Mouse (Mus musculus) erythroid progenitor cell, adult 5-6 weeks (primary cell): Measurements from ENCODE around the gene Atp6v1e1. TPM values are rescaled to one million over a fixed set of nuclear protein-coding genes. Genes with fewer than 3 reads are reported as not detected.
"Not testable (repeated sequence)": the region's sequence is repeated elsewhere in the genome, so short reads cannot be mapped to it uniquely, and the experiment has no call there.

ENCODE experiments used
- ATAC-seq: replicated peaks from 2 replicates; pipeline ENCODE4 v1.8.0; 2016; ENCODE audit warnings: moderate number of reproducible peaks, mild to moderate bottlenecking, moderate TSS enrichment, inconsistent platforms; ENCODE audit not compliant: poor library complexity, low FRiP score, severe bottlenecking
- total RNA-seq, 2 experiments: library from RNA; stranded (forward) in 1 of 2; stranded (reverse) in 1 of 2; fragments of 150-400 nt in 1 of 2; fragments of 186-747, 209-891 nt in 1 of 2; gene quantifications; 2 replicates each; pipeline versions ENCODE4 v1.2.3 to v1.2.4; 2015 to 2017; ENCODE audit warnings: low replicate concordance in 2 of 2

The Atp6v1e1 gene
- total RNA-seq, 2 experiments from 2014 or later = 109 to 135 TPM

DNA sequence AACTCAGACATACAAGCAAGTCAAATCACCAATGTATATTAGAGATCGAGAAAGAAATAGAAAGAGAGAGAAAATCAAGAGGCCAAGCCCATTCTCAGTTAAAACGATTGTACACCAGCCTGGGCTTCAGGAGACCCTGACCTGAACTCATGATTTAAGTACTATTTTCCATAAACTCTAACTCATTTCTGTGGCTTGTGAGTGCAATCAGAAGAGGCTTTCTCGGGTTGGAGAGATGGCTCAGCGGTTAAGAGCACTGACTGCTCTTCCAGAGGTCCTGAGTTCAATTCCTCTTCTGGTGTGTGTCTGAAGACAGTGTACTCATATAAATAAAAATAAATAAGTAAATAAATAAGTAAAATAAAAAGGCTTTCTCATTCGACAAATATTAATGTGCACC is 878 bp downstream of the Atp6v1e1 start:
- ATAC-seq = no peak

DNA sequence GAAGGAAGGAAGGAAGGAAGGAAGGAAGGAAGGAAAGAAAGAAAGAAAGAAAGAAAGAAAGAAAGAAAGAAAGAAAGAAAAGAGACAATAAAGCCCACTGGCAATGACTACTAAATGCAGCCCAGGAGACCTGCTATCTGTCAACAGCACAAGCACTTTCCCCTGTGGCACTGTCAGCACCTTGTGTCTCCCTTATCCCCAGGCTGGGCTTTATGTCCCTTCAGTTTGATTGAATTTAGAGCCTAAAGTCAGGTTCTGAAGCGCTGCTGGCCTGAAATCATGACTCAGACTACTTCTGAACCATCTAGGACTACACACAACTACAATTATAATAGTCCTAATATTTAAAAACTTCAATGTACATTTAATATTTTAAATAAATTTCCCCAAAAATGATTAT is 1.7 kb downstream of the Atp6v1e1 start:
- ATAC-seq = 0 out of 2 replicates have a peak, but pooled peaks have one; percentile 40

DNA sequence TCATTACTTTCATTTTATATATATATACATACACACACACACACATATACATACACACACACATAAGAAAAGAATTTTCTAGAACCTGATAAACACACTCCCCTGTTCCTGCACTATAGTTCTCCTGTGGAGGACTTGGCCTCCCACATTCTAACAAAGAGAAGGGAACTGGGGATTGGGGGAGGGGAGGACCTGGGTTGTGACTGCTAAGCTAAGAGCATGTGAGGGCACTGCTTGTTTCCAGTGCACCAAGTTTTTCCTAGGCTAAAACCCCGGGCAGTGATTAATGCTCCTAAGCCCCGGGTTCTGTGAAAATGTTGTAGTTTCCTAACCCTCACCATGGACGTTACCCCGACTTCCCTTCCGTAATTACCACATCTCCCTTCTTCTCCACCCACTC is 2.4 kb downstream of the Atp6v1e1 start:
- no peak for ATAC-seq

DNA sequence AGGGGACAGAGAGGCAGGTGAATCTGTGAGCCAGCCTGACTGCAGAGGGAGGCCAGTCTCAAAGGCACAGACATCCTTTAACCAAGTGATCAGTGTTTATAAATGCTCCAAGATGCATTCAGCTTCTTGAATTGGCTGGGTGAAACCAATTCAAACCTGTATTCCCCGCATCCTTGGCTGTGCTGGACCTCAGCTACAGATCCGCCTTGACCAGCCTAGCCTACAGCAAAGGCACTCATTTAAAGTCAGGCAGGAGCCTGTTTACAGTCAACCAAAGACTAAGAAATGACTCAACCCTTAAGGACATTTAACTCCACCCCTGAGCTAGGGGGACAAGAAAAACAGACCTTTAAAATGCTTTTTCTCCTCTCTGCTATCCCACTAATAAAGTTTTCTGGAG is 3.3 kb downstream of the Atp6v1e1 start:
- ATAC-seq = no peak

DNA sequence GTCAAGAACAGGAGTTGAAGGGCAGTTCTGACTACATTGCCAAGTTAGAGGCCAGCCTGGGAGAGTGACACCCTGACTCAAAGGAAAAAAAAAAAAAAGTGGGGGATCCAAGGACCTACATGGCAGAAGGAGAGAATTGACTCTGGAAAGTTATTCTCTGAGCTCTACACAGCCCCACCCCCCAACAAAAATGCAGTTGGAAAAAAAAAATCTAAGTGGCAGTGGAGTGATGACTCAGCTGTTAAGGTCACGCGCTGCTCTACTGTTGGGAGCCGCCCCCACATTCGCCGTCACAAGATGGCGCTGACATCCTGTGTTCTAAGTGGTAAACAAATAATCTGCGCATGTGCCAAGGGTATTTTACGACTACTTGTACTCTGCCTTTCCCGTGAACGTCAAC is 10.6 kb downstream of the Atp6v1e1 start:
- not testable (repeated sequence) for ATAC-seq

DNA sequence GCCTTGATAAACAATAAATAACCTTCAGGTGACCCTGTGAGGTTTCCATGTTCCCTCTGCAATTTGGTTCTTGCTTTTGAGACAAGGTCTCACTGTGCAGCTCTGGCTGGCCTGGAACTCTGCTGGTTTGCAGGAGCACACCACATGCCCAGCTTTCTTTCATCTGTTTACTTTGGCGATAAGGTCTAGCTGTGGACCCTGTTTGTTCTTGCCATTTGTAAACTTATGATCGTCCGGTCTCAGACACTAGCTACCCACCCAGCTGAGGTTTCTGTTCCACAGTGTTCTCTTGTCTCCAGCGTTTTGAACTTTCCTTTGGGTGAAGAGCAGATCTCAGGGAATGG is 14.9 kb downstream of the Atp6v1e1 start:
- ATAC-seq = no peak

DNA sequence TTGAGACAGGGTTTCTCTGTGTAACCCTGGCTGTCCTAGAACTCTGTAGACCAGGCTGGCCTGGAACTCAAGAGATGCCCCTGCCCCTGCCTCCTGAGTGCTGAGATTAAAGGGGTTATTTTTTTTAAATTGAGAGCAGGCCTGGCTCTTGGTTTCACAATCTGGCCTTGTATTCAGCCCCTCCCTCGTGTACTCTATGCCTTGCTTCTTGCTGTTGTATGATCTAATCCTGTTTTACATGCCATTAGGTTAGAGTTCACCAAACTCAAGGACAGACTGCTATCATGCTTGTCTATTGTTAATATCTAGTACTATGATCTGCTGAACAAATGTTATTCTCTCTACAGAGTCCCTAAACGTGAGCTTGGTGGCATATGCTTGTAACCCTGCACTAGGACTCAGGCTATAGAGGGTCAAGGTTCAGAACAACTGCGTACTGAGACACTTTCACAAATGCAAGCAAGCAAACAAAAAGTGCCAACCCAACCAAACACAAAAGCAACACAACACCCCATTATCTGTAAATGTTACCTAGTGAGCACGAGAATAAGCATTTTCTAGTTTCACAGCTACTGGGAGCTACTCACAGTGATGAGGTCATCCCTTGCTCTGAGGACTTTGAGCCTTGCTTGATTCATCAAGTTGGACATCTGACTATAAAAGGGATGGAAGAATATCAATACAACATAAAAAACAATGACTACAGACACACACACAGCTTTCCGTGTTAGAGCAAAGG is 15.4 kb downstream of the Atp6v1e1 start:
- ATAC-seq = no peak

DNA sequence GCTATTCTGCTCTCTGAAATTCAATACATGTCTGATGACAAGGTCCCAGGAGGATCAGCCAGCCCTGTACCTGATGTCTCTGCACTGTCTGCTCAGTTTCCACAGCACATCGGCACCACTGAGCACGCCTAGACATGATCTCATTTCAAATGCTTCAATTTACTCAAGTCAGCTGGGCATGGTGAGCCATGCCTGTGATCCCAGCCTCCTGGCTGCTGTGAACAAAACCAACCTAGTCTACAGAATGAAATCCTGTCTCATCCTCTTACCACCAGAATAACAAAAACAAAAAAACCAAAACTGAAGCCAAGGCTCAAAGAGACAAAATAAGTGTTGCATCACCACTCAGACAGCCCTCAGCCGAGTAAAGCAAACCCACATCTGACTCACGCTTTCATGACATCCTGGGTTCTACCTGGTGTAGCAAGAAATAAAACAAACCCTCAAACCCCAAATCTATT is 23.0 kb downstream of the Atp6v1e1 start:
- ATAC-seq = no peak

DNA sequence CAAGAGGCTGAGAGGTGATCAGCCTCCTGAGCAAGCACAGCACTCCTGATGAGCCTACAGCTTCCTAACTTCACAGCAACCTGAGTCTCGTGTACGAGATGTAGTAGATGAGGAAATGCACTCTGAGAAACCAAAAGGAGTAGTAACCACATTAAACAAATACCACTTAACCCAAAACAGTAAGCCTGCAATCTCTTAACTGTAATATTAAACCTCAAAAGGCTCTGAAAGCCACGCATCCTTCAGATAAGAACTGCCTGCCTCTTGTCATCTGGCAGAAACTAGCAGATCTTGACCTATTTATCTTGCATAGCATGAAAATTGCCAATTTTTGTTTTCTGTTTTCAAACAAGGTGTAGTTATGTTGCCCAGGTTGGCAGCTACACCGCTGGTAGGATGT is 23.7 kb downstream of the Atp6v1e1 start:
- ATAC-seq = no peak

DNA sequence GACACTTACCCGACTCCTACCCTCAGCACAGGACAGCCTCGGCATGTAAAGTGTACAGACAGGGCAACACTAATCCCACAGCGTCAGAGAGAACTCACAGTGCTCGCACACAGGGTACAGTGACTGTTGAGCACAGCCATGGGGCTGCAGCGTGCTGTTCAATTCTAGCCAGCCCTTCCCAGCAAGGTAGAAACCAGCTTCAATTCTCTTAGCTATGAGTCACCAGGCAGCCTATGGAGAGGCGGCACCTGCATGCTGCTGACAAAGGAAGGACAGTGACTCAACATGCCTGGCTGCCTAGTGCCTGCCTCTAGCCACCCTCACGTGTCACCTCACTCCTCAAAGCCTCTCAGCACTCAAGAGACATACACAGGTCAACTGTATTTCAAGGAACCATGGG is 24.6 kb downstream of the Atp6v1e1 start:
- ATAC-seq = no peak

DNA sequence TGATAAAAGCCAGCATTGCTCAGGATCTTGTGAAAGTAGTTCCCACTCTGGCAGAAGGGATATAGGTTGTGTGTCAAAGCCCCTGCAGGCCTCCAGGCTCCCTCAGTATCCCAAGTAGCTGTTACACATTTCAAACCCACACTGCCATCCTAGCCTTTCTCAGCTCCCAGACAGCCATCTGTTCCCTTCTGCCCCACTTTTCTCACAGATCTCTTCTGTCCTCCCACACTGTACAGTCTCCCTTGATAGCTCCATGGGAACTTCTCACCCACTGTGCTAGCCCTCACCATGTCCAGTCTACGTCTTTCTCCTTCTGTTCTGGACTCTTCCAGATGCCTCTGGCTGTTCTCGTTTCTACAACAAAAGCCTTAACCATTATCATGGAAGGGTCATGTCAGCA is 26.5 kb downstream of the Atp6v1e1 start:
- no peak for ATAC-seq

DNA sequence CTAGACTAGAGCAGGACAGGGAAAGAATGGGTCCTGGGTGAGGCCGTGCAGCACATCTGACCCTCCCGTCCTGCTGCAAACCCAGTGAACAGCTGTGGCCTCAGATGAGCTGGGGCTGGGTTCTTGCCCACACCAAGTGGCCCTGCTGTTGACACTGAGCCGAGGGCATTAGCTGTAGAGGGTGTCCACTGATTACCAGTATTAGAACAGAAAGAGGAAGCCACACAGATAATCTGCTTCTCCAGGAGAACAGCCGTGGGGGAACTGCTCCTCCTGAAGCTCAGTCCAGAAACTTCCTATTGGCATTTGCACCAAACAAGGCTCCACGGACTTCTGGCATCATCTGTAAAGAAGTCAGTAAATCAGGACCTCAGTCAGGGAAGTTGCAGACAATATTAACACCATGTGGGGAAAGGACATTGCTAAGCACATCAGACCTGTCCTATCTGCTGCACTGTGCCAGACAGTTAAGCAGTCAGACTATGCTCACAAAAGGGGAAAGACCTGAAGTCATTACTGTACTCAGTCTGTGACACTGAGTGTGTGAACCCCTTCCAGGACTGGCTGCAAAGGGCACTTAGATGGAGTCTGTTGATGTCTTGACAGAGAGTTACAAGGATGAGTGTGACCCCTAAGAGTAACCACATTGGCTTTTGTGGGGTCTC is 27.0 kb downstream of the Atp6v1e1 start:
- no peak for ATAC-seq

DNA sequence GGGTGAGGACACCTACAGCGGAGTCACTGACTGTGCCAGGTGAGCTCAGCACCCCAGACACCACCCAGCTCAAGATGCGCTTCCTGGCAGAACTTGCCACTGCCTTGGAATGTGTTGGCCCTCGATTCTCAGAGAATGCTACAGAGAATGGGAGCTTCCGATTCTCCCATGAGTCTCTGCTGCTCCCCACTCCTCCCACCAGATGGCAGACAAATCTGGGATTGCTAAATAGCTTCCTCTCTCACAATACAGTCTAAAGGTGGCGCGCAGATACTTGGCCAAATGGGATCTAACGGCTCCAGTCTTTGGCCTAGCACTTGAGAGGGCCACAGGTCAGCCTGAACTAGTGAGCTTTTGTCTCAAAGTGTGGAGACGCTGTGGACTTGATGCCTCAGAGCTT is 29.6 kb downstream of the Atp6v1e1 start:
- ATAC-seq = no peak

DNA sequence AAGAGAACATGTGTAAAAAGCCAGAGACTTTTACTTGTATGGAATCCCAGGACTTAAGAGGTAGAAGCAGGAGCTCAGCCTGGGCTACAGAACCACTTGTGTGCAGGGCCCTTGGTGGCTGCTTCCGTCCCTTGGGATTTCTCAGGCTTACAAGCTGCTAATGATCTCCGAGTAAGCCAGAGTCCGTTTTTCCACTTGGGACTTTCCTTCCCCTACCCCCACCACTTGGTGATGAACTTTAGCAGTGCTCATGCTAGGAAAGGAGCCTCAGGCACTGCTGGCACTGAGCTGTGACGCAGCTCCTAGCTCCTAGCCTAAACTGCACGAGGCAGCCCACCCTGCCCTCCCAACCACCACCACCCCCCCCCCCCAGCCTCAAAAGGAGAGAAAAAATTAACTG is 31.9 kb downstream of the Atp6v1e1 start:
- ATAC-seq = no peak

DNA sequence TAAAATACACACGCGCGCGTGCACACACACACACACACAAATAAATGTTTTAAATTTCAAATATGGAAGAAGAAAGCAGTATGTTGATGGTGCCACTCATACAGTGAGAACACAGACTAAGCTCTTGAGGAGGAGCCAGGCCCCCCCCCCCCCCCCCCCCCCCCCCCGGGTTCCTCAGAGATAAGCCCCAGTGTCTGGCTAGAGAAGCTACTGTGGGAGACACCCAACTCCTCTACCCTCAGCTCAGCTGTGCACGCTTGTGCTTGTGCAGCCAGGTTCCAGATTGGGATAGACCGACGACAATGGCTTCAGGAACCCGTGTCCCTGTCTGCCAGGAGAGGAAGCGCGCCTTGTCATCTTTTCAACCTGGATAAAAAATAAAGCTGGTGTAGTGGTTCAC is 32.4 kb downstream of the Atp6v1e1 start:
- no peak for ATAC-seq

DNA sequence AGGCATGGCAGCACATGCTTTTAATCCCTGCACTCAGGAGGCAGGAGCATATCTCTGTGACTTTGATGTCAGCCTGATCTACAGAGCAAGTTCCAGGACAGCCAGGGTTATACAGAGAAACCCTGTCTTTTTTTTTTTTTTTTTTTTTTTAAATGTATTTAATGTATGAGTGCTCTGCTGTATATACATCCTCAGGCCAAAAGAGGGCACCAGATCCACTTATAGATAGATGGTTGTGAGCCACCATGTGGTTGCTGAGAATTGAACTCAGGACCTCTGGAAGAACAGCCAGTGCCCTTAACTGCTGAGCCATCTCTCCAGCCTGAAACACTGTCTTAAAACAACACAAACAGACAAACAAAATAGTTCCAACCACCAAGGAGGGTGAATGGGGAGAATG is 33.7 kb downstream of the Atp6v1e1 start:
- no peak for ATAC-seq

DNA sequence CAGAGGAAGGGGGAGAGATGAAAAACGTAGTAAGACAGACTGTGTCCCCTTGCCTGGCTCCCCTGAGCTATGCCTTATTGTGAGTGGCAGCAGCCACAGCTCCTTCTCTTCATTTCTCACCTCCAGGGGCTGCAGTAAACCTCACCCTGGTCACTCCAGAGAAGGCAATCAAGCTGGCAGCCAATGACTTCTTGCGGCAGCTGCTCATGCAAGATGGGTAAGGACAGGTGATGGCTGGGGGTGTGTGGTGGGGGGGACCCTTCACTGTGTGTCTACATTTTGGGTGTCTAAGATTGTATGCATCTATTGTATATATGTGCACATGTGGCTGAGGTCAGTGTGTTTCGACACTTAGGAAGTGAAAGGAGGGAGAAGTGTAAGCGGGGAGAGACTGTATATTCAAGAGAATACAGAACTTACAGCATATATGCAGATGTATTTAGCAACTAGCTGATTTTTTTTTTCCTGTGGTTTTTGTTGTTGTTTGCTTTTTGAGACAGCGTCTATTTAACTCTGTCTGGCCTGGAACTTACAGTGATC is 34.5 kb downstream of the Atp6v1e1 start:
- no peak for ATAC-seq

DNA sequence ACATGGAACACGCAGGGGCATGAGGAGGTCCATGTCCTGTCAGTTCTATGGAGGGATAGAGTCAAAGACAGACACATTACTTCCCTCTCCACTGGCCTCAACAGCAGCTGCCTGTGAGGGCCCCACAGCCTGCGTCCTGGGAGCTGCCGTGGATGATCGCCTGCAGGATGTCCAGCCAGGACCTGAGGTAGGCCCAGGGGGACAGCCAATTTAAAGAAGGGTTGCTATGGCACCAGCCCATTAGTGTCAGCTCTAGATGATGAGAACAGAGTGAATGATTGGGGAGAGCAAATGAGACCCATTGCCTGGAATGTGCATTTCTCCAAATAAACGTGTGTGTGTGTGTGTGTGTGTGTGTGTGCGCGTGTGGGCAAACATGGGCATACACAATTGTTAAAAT is 38.2 kb downstream of the Atp6v1e1 start:
- no peak for ATAC-seq

DNA sequence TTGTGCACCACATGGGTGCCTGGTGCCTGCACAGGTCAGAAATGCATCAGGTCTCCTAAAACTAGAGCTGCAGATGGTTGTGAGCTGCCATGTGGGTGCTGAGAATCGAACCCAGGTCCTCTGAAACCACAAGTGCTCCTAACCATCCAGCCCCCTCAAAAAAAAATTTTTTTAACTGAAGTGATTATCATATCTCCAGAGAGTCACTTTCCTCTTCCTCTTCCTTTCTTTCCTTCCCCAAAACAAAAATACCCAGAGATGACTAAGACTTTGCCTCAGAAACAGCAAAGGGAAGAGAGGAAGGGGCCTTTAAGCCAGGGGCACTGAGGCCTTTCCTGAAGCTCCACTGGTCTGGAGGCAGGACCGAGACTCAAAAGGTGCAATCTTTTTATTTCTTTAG is 39.6 kb downstream of the Atp6v1e1 start:
- ATAC-seq = no peak

DNA sequence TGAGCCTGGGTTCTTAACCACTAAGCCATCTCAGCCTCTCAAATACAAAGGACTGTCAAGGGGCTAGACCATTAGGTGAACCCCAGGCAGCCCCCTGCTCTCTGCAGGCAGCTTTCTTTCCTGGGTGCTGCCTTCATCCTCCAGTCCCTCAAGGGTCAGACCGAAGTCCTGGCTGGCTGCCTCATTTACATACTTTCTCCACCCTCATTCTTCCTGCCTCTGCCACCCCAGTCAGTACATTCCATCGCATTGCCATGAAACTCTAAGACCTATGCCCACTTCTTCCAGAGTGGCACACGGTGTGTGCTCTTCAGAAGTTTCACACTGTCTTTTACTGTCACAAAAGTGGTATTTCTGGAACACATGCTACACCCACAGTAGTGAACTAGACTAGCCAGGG is 44.4 kb downstream of the Atp6v1e1 start:
- no peak for ATAC-seq

DNA sequence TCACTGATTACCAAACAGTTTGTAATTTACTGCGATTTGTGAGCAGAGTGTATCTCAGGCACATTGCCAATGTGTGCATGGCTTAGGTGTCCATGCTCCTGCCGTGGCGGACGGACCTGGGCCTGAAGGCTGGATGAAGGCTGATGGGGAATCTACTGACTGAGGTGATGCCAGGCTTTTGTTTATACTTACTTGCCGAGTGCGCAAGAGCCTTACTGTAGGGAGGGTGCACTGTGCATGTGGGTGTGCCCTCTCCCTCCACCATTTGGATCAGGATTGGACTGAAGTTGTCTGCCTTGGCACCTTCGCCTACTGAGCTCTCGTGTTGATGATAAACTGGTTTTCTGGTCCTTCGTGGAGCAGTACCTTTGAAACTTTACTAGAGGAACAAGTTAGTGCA is 45.1 kb downstream of the Atp6v1e1 start:
- no peak for ATAC-seq
